Mouse (Mus musculus) heart, embryonic 12.5 days (tissue): ENCODE results near the gene Trf. TPM values are rescaled to one million over a fixed set of nuclear protein-coding genes. Genes with fewer than 3 reads are reported as not detected.

Source experiments
- polyA plus RNA-seq: library from polyadenylated mRNA; unstranded; fragments of >200 nt; fragmentation: Nextera tagmentation; extraction: Ambion mirVana; gene quantifications from 2 replicates; pipeline ENCODE4 v1.2.1, GENCODE M21; 2016

The Trf gene
- polyA plus RNA-seq, 1 experiment from 2014 or later: 80.5 TPM

Other genes starting within 250 kb of the Trf start
- gene Slco2a1, start 241.7 kb downstream of the Trf start, polyA plus RNA-seq: 7.1 and 9.0 TPM in 2 replicates
- 3.0 and 3.2 TPM in 2 replicates for gene Rab6b, start 118.7 kb downstream of the Trf start, polyA plus RNA-seq
- 44.1 and 45.6 TPM in 2 replicates for gene Srprb, start 28.3 kb downstream of the Trf start, polyA plus RNA-seq
- 7.0 TPM in 2 replicates for gene Gm20425, start 137 bp downstream of the Trf start, polyA plus RNA-seq
- 7.6 and 8.1 TPM in 2 replicates for gene 1300017J02Rik, start 74.6 kb upstream of the Trf start, polyA plus RNA-seq
- gene Topbp1, start 74.8 kb upstream of the Trf start, polyA plus RNA-seq: 59.0 and 64.7 TPM in 2 replicates
- gene Cdv3, start 135.4 kb upstream of the Trf start, polyA plus RNA-seq: 97.8 and 103 TPM in 2 replicates
- 0.37 and 0.68 TPM in 2 replicates for gene Bfsp2, start 250.0 kb upstream of the Trf start, polyA plus RNA-seq